Comparison of ENCODE assay signal across 8 mouse cellular contexts in the genomic region with DNA sequence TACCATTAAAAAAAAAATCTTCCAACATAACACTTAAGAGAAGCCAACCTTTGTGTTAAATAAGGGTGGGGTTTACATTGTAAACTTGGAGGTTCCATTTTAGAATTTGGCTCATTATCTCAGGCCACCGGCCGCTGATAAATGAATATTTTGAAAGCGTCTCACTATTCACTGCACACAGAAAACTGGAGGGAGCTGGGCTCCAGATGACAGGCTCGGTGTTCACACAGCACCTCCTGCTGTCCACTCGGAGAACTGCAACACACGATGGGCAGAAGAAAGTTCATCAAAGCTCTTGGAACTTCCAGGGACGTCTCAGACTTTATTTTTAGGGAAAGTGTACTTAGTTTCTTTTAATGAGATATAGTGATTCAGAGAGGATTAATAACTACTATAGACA.
DNase-seq lines count a peak whose midpoint lies in the region; ATAC-seq and TF ChIP-seq lines count a peak whose summit lies in the region.

No protein-coding gene starts in this region.

- H3K4me2 ChIP-seq in lung, embryonic 14.5 days = no peak overlapping the region

- no peak for ATAC-seq in lung, embryonic 14.5 days (ENCODE audit: insufficient read depth)

- no peaks in the 10 kb centered on the region for H3K4me1 ChIP-seq in cerebellum, adult 2 months (ENCODE audit: control insufficient read depth, insufficient read depth, low read length)
- H3K4me1 ChIP-seq in lung, embryonic 14.5 days (ENCODE audit: insufficient read depth) = no peaks in the 10 kb centered on the region

- TF ChIP-seq CTCF in cerebellum, adult 2 months (IDR thresholded peaks at IDR 0.05; ENCODE audit: borderline replicate concordance, insufficient read depth, low read depth, low read length) = peak; percentile 94
- peak; percentile 82 for TF ChIP-seq CTCF in lung, embryonic 14.5 days (IDR thresholded peaks at IDR 0.05; ENCODE audit: low read depth)

- H3K9ac ChIP-seq in lung, embryonic 14.5 days = no peak overlapping the region

- TF ChIP-seq POLR2A in cerebellum, adult 2 months (IDR thresholded peaks at IDR 0.05; ENCODE audit: borderline replicate concordance, insufficient read depth, low read length) = no peak

- H3K9me3 ChIP-seq in lung, embryonic 14.5 days (ENCODE audit: low read depth, low read length) = no peaks in the 10 kb centered on the region

- DNase-seq in CD4-positive helper T cell, adult 2 months (ENCODE audit: low read depth, low spot score) = peak; percentile 16
- DNase-seq in MEL-GATA-1-ER (ENCODE audit: extremely low read depth, low read depth) = peak; percentile 26
- peak; percentile 65 to 80 for DNase-seq in cerebellum, adult 2 months
- peak; percentile 10 to 59 for DNase-seq in frontal cortex, postnatal 10 days (ENCODE audit: low spot score in 2 of 2)
- peak; percentile 77 for DNase-seq in layer of hippocampus, adult 11-12 months (ENCODE audit: low spot score)
- peak; percentile 81 for DNase-seq in lung, embryonic 14.5 days
- peak; percentile 11 for DNase-seq in skeletal muscle tissue, adult 2 months (ENCODE audit: low read depth, low spot score)
- DNase-seq in T-cell, adult 2 months (ENCODE audit: low spot score) = no peak

- 8% methylated on average over 7 of the region's 7 CpGs for WGBS in cerebellum, adult 2 months
- WGBS in lung, embryonic 14.5 days = 1% methylated on average over 7 of the region's 7 CpGs

- H3K36me3 ChIP-seq in lung, embryonic 14.5 days (ENCODE audit: insufficient read depth) = no peaks in the 10 kb centered on the region

- no peak overlapping the region for H3K27ac ChIP-seq in cerebellum, adult 2 months (ENCODE audit: insufficient read depth, low read length)
- H3K27ac ChIP-seq in lung, embryonic 14.5 days (ENCODE audit: low read depth) = no peak overlapping the region

- no peak overlapping the region for H3K4me3 ChIP-seq in cerebellum, adult 2 months (replicated peaks; ENCODE audit: insufficient read depth, low read depth, low read length)
- no peak overlapping the region for H3K4me3 ChIP-seq in lung, embryonic 14.5 days (ENCODE audit: low read depth, low read length)

- H3K27me3 ChIP-seq in cerebellum, adult 2 months (ENCODE audit: control insufficient read depth, insufficient read depth, low read length) = no peaks in the 10 kb centered on the region
- no peaks in the 10 kb centered on the region for H3K27me3 ChIP-seq in lung, embryonic 14.5 days (ENCODE audit: insufficient read depth, low read length)
